Mouse (Mus musculus): ENCODE measurements around the gene Snrnp70.
"Not testable (repeated sequence)": the region's sequence is repeated elsewhere in the genome, so short reads cannot be mapped to it uniquely, and the experiment has no call there.

Snrnp70 gene

GRCm38 (mm10) chr7:45368178-45368577 lies 27.4 kb downstream of the Snrnp70 start:
- no peak for DNase-seq (ENCODE audit: low spot score in 2 of 2)

GRCm38 (mm10) chr7:45367020-45367880 lies 28.3 kb downstream of the Snrnp70 start:
- peak; percentile 96 to 97 for DNase-seq (ENCODE audit: low spot score in 2 of 2)

- DNase-seq (ENCODE audit: low spot score in 2 of 2): no peak
Measured at GRCm38 (mm10) chr7:45366652-45367019, 28.9 kb downstream of the Snrnp70 start, which contains the start of gene Ppfia3. Gene Ppfia3 (minus strand): TSS chr7:45367019.

- DNase-seq (ENCODE audit: low spot score in 2 of 2): no peak
Measured at GRCm38 (mm10) chr7:45365742-45366651, 29.5 kb downstream of the Snrnp70 start.

- DNase-seq (ENCODE audit: low spot score in 2 of 2): no peak
Measured at GRCm38 (mm10) chr7:45363983-45364382, 31.6 kb downstream of the Snrnp70 start.

- DNase-seq (ENCODE audit: low spot score in 2 of 2): no peak
Measured at GRCm38 (mm10) chr7:45362801-45363200, 32.7 kb downstream of the Snrnp70 start.

- peak; percentile 56 to 67 for DNase-seq (ENCODE audit: low spot score in 2 of 2)
Measured at GRCm38 (mm10) chr7:45361243-45361804, 34.2 kb downstream of the Snrnp70 start.

- no peak for DNase-seq (ENCODE audit: low spot score in 2 of 2)
Measured at GRCm38 (mm10) chr7:45360404-45361125, 35.0 kb downstream of the Snrnp70 start.

- not testable (repeated sequence) for DNase-seq (ENCODE audit: low spot score in 2 of 2)
Measured at GRCm38 (mm10) chr7:45359081-45359480, 36.5 kb downstream of the Snrnp70 start.

- no peak for DNase-seq (ENCODE audit: low spot score in 2 of 2)
Measured at GRCm38 (mm10) chr7:45356087-45356486, 39.5 kb downstream of the Snrnp70 start.

- no peak for DNase-seq (ENCODE audit: low spot score in 2 of 2)
Measured at GRCm38 (mm10) chr7:45355318-45356020, 40.1 kb downstream of the Snrnp70 start.

- DNase-seq (ENCODE audit: low spot score in 2 of 2): no peak
Measured at GRCm38 (mm10) chr7:45353041-45353440, 42.5 kb downstream of the Snrnp70 start.

- DNase-seq (ENCODE audit: low spot score in 2 of 2): no peak
Measured at GRCm38 (mm10) chr7:45346905-45347304, 48.6 kb downstream of the Snrnp70 start.

- no peak for DNase-seq (ENCODE audit: low spot score in 2 of 2)
Measured at GRCm38 (mm10) chr7:45343543-45343942, 52.0 kb downstream of the Snrnp70 start.

GRCm38 (mm10) chr7:45342081-45342480 lies 53.5 kb downstream of the Snrnp70 start:
- DNase-seq (ENCODE audit: low spot score in 2 of 2): no peak

- peak in 1 of 2 experiments; percentile 69 for DNase-seq (ENCODE audit: low spot score in 2 of 2)
Measured at GRCm38 (mm10) chr7:45341303-45341702, 54.2 kb downstream of the Snrnp70 start.

GRCm38 (mm10) chr7:45340669-45341068 lies 54.9 kb downstream of the Snrnp70 start:
- DNase-seq (ENCODE audit: low spot score in 2 of 2): no peak

- no peak for DNase-seq (ENCODE audit: low spot score in 2 of 2)
Measured at GRCm38 (mm10) chr7:45340066-45340442, 55.5 kb downstream of the Snrnp70 start.

GRCm38 (mm10) chr7:45339410-45340065 lies 56.0 kb downstream of the Snrnp70 start:
- peak in 1 of 2 experiments; percentile 24 for DNase-seq (ENCODE audit: low spot score in 2 of 2)
